17 mouse cellular contexts compared by ENCODE assay signal in the genomic region with DNA sequence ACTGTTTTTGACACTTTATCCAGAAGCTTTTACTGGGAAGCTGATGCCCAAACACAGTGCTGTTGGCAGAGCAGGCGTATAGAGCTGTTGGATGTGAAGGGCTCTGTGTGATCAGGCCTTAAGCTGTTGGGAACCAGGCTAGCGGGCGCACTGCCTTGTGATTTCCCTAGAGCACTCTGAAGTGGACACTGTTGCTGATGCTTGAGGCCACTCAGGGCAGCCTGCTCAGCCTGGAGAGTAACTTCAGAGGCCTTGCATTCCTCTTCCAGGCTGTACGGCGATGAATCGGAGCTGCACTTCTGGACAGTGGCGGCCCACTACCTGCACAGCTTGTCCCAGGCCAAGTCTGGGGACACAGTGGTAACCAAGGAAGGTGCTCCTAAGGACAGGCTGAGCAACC.
"Had no signal": no experiment of that assay in that cellular context is flagged by ENCODE, and none has a peak within 500 bp of the region (broad histone marks: within the 10 kb centered on the region; RNA-seq: fewer than 3 reads in every experiment).

No protein-coding gene starts in this region.

- H3K27me3 ChIP-seq: liver, embryonic 12.5 days; megakaryocyte, embryonic 14.5 days; midbrain, embryonic 13.5 days; midbrain, embryonic 15.5 days; neural tube, embryonic 12.5 days had no signal

- H3K4me2 ChIP-seq: liver, embryonic 12.5 days; lung, embryonic 14.5 days; midbrain, embryonic 11.5 days; midbrain, embryonic 13.5 days; midbrain, embryonic 15.5 days; neural tube, embryonic 12.5 days had no signal

- H3K4me3 ChIP-seq: liver, embryonic 12.5 days; megakaryocyte, embryonic 14.5 days; midbrain, embryonic 13.5 days; midbrain, embryonic 15.5 days; neural tube, embryonic 12.5 days had no signal

- H3K9ac ChIP-seq: liver, embryonic 12.5 days; liver, embryonic 14.5 days; lung, embryonic 14.5 days; midbrain, embryonic 13.5 days; midbrain, embryonic 15.5 days; neural tube, embryonic 12.5 days had no signal

- H3K9me3 ChIP-seq: liver, embryonic 12.5 days; megakaryocyte, embryonic 14.5 days; midbrain, embryonic 13.5 days; midbrain, embryonic 15.5 days; neural tube, embryonic 12.5 days had no signal

- H3K27ac ChIP-seq: liver, embryonic 12.5 days; liver, embryonic 14.5 days; macrophage; midbrain, embryonic 13.5 days; midbrain, embryonic 15.5 days; neural tube, embryonic 12.5 days had no signal

- DNase-seq: lung, embryonic 14.5 days; retina, postnatal 1 day; right cerebral cortex, adult 18-20 months; right cerebral cortex, postnatal 25 days; right cerebral cortex, postnatal 4 days; spleen, adult 18-20 months; thymus, adult 18-20 months; thymus, postnatal 14 days; thymus, postnatal 36 days had no signal

- ATAC-seq: liver, embryonic 12.5 days; midbrain, embryonic 13.5 days; midbrain, embryonic 15.5 days had no signal

- H3K4me1 ChIP-seq: liver, embryonic 12.5 days; megakaryocyte, embryonic 14.5 days; midbrain, embryonic 13.5 days; midbrain, embryonic 15.5 days; neural tube, embryonic 12.5 days had no signal
